Mouse (Mus musculus): ENCODE measurements around the gene Kalrn.

GRCm38 (mm10) chr16:34355547-34355946 is 217.8 kb downstream of the Kalrn start:
- TF ChIP-seq CTCF (IDR thresholded peaks at IDR 0.05; ENCODE audit: low read depth) (no peak), EP300 (IDR thresholded peaks at IDR 0.05; ENCODE audit: low read depth) (no peak)

Measured in heart, postnatal 0 days (tissue).